Mouse (Mus musculus): ENCODE data around the gene Fam216b. TPM values are rescaled to one million over a fixed set of nuclear protein-coding genes. Genes with fewer than 3 reads are reported as not detected.

Fam216b gene
- total and polyA plus RNA-seq, 3 experiments: not detected

DNA sequence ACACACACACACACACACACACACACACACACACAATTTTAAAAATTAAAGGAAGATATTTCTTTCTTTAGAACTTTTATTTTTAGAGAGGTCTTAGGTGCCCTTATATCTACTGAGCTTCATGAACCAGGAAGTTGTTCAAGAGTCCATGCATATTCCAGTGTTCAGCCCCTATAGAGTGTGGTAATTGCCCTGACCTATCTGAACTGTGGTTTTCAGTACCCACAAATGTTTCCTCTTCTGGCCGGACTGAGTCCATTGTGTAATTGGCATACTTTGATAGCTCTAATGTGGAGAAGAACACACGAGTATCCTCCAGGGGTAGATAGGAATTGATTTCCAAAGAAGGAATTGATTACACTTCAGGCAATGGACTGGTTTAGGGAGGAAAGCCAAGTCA lies 11.3 kb downstream of the Fam216b start (continued):
- TF ChIP-seq POLR2AphosphoS5 (IDR thresholded peaks at IDR 0.05; ENCODE audit: borderline replicate concordance, low read depth, low read length): no peak
- TF ChIP-seq MAZ (IDR thresholded peaks at IDR 0.05; ENCODE audit: low read depth, low read length): no peak
- no peak for TF ChIP-seq HCFC1 (IDR thresholded peaks at IDR 0.05; ENCODE audit: low read depth, low read length)

DNA sequence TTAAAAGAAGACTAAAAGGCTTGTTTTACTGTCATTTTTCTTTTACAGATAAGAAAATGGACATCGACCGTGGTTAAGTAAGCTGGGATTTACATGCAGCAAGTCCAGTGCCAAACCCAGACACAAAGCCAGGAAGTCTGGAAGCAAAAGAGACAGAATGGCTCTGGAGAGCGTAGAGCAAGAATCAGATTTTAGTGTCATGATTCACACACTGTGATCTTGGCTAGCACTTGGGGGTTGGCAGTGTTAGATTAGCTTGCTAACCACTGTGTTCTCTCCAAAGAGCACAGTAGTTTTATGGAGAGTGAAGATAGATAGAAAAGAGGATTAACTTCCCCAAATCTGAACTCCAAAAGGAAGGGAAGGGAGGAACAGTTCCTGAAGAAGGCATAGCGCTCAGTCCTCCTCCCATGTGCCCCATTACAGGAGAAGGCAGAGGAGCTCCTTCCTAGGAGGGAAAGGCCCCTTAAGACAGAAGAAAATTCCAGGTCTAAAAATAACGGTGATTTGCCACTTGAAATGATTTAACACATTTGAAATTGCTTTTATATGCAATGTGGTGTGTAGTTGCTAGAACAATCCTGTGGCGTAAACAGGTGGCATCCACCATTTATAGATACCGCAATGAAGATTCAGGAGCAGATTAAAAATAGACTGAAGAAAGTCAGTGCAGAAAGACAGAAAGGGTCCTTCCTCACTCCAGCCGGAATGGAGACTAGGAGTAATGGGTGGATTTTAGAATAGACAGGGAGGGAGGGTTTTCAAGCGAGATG lies 22.7 kb downstream of the Fam216b start:
- no peak overlapping the region for H3K9ac ChIP-seq (ENCODE audit: control insufficient read depth, low read depth, low read length, poor library complexity, severe bottlenecking)
- H3K4me3 ChIP-seq (ENCODE audit: control insufficient read depth in 1 of 2, insufficient read depth in 1 of 2, low read depth in 2 of 2, low read length in 2 of 2): no peak overlapping the region
- TF ChIP-seq KAT2A (conservative IDR thresholded peaks at IDR 0.05; ENCODE audit: low read depth, low read length) (no peak), USF1 (IDR thresholded peaks at IDR 0.05; ENCODE audit: low read depth, low read length) (no peak), ZKSCAN1 (IDR thresholded peaks at IDR 0.05; ENCODE audit: low read depth, low read length) (no peak), SMC3 (IDR thresholded peaks at IDR 0.05; ENCODE audit: low read depth, low read length) (no peak), MXI1 (IDR thresholded peaks at IDR 0.05; ENCODE audit: low read depth, low read length) (no peak), CHD1 (IDR thresholded peaks at IDR 0.05; ENCODE audit: low read depth, low read length) (no peak), MYC (IDR thresholded peaks at IDR 0.05; ENCODE audit: low read depth, low read length) (no peak)

DNA sequence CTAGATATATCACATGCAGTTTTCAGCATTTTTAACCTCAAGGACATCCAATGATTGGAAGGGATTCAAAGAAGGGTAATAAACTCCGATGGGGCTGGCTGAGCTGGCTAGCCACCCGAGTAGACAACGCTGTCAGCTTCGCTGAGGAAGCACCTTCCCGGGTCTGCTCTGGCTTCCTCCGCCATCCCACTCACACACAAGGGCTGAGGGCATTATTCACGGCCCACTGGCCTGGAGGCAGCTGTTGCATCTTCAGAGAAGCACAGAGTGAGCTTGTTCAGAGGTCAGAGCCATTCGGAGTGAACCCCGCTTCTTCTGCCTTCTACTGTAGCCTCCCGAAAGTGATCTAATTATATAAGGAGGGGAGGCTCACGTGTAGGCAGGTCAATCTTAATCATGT lies 26.3 kb downstream of the Fam216b start:
- DNase-seq (ENCODE audit: low read depth, low spot score): no peak
- Histone ChIP-seq H3K27ac (ENCODE audit: control insufficient read depth, low read depth, low read length) (no peak overlapping the region), H3K9ac (ENCODE audit: control insufficient read depth, low read depth, low read length, poor library complexity, severe bottlenecking) (no peak overlapping the region), H3K27me3 (ENCODE audit: control insufficient read depth in 1 of 2, insufficient read depth in 2 of 2, low read length in 2 of 2) (no peaks in the 10 kb centered on the region), H3K4me1 (ENCODE audit: control insufficient read depth in 1 of 2, insufficient read depth in 2 of 2, low read length in 2 of 2) (no peaks in the 10 kb centered on the region), H3K4me3 (ENCODE audit: control insufficient read depth in 1 of 2, insufficient read depth in 1 of 2, low read depth in 2 of 2, low read length in 2 of 2) (no peak overlapping the region), H3K79me2 (ENCODE audit: control insufficient read depth, insufficient read depth, low read length, poor library complexity) (no peaks in the 10 kb centered on the region), H3K36me3 (ENCODE audit: control insufficient read depth in 1 of 2, insufficient read depth in 2 of 2, low read length in 2 of 2) (no peaks in the 10 kb centered on the region), H3K9me3 (replicated peaks; ENCODE audit: insufficient read depth, low read length) (no peaks in the 10 kb centered on the region)
- TF ChIP-seq HCFC1 (IDR thresholded peaks at IDR 0.05; ENCODE audit: low read depth, low read length): no peak
- TF ChIP-seq TBP (IDR thresholded peaks at IDR 0.05; ENCODE audit: low read depth, low read length): no peak
- no peak for TF ChIP-seq NRF1 (IDR thresholded peaks at IDR 0.05; ENCODE audit: insufficient read depth, low read depth, low read length, poor library complexity, severe bottlenecking)
- TF ChIP-seq NELFE (IDR thresholded peaks at IDR 0.05; ENCODE audit: low read depth, low read length): no peak
- TF ChIP-seq RAD21 (IDR thresholded peaks at IDR 0.05; ENCODE audit: low read depth, low read length): no peak
- TF ChIP-seq MAX (IDR thresholded peaks at IDR 0.05; ENCODE audit: low read length): no peak
- TF ChIP-seq SMC3 (IDR thresholded peaks at IDR 0.05; ENCODE audit: low read depth, low read length): no peak
- TF ChIP-seq ELF1 (IDR thresholded peaks at IDR 0.05; ENCODE audit: low read depth, low read length): no peak
- TF ChIP-seq POLR2AphosphoS2 (IDR thresholded peaks at IDR 0.05; ENCODE audit: low read length): no peak
- no peak for TF ChIP-seq ZMIZ1 (IDR thresholded peaks at IDR 0.05; ENCODE audit: low read depth, low read length)
- TF ChIP-seq EP300 (IDR thresholded peaks at IDR 0.05; ENCODE audit: low read depth in 1 of 2, low read length in 2 of 2): no peak
- TF ChIP-seq GATA1 (IDR thresholded peaks at IDR 0.05; ENCODE audit: low read depth, low read length): no peak
- TF ChIP-seq POLR2AphosphoS5 (IDR thresholded peaks at IDR 0.05; ENCODE audit: borderline replicate concordance, low read depth, low read length): no peak

More for the DNA sequence above, 22.7 kb downstream of the Fam216b start:
- no peaks in the 10 kb centered on the region for H3K4me1 ChIP-seq (ENCODE audit: control insufficient read depth in 1 of 2, insufficient read depth in 2 of 2, low read length in 2 of 2)
- H3K27ac ChIP-seq (ENCODE audit: control insufficient read depth, low read depth, low read length): no peak overlapping the region
- no peaks in the 10 kb centered on the region for H3K36me3 ChIP-seq (ENCODE audit: control insufficient read depth in 1 of 2, insufficient read depth in 2 of 2, low read length in 2 of 2)
- no peaks in the 10 kb centered on the region for H3K9me3 ChIP-seq (replicated peaks; ENCODE audit: insufficient read depth, low read length)
- no peaks in the 10 kb centered on the region for H3K27me3 ChIP-seq (ENCODE audit: control insufficient read depth in 1 of 2, insufficient read depth in 2 of 2, low read length in 2 of 2)
- no peak for DNase-seq (ENCODE audit: low read depth, low spot score)
- H3K79me2 ChIP-seq (ENCODE audit: control insufficient read depth, insufficient read depth, low read length, poor library complexity): no peaks in the 10 kb centered on the region
